Mouse (Mus musculus): ENCODE measurements around the gene Atp2c1.

The Atp2c1 gene

GRCm38 (mm10) chr9:105366199-105366598 is 160.9 kb downstream of the Atp2c1 start:
- no peak for DNase-seq (ENCODE audit: low spot score in 2 of 2)

GRCm38 (mm10) chr9:105363520-105364231 is 163.4 kb downstream of the Atp2c1 start:
- DNase-seq (ENCODE audit: low spot score in 2 of 2) = no peak

GRCm38 (mm10) chr9:105362181-105362580 is 164.9 kb downstream of the Atp2c1 start:
- no peak for DNase-seq (ENCODE audit: low spot score in 2 of 2)

All from urinary bladder, postnatal 36 days (tissue).